Mouse (Mus musculus): ENCODE results near the gene Notch2.

DNA sequence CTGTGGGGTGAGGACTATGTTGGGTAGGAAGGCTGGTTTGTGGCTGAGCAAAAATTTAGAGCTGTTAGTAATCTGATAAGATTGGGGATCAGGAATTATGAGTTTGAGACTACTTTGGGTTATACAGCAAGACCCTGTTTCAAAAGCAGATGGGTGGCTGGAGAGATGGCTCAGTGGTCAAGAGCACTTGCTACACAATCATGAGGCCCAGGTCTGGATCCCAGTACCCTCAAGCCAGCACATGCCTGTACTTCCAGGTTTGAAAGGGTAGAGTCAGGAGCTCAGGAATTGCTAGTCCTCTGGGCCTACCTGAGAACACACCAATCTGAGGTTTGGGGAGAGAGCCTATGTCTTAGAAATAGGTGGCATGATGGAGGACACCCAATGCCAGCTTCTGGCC lies 140.1 kb downstream of the Notch2 start:
- TF ChIP-seq POLR2A (IDR thresholded peaks at IDR 0.05; ENCODE audit: borderline replicate concordance, control insufficient read depth, low read depth, low read length) = no peak
- TF ChIP-seq CTCF (IDR thresholded peaks at IDR 0.05; ENCODE audit: control insufficient read depth, insufficient read depth, low read length) = no peak

All from bone marrow, adult 2 months (tissue).